In the genomic region with DNA sequence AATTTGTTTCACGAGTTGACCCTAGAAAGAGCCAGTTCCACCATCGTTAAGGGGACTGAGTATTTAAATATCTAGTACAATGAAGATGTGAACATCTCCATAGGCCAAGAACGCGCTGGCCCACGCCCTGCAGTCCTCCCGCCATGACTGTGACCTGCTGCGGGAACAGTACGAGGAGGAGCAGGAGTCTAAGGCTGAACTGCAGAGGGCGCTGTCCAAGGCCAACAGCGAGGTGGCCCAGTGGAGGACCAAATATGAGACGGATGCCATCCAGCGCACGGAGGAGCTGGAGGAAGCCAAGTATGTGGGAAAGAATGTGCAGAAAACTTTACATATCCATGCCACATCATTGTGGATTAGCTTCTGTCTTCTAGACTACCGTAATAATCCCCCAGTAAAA, we compare ENCODE assay signal across 31 mouse cellular contexts. TPM values are rescaled to one million over a fixed set of nuclear protein-coding genes. Genes with fewer than 3 reads are reported as not detected.
"Had no signal": no experiment of that assay in that cellular context is flagged by ENCODE, and none has a peak within 500 bp of the region (broad histone marks: within the 10 kb centered on the region; RNA-seq: fewer than 3 reads in every experiment).

No protein-coding gene starts in this region.

- H3K36me3 ChIP-seq: limb, embryonic 12.5 days; limb, embryonic 15.5 days; midbrain, embryonic 10.5 days; midbrain, embryonic 13.5 days; neural tube, embryonic 13.5 days; stomach, embryonic 15.5 days had no signal

- ATAC-seq: liver, postnatal 0 days; lung, postnatal 0 days; midbrain, embryonic 13.5 days; midbrain, embryonic 16.5 days had no signal

- H3K9me3 ChIP-seq: limb, embryonic 12.5 days; limb, embryonic 15.5 days; midbrain, embryonic 10.5 days; midbrain, embryonic 13.5 days; neural tube, embryonic 13.5 days; stomach, embryonic 15.5 days had no signal

- DNase-seq: kidney, postnatal 25 days; layer of hippocampus, adult 9-11 months; layer of hippocampus, postnatal 36 days; left cerebral cortex, postnatal 4 days; liver, postnatal 0 days; lung, embryonic 14.5 days; retina, postnatal 1 day; right cerebral cortex, postnatal 25 days; spleen, adult 18-20 months; thymus, adult 2 months; thymus, postnatal 14 days; thymus, postnatal 4 days had no signal

- H3K4me3 ChIP-seq: layer of hippocampus, adult 2 months; limb, embryonic 12.5 days; limb, embryonic 15.5 days; megakaryocyte, embryonic 14.5 days; midbrain, embryonic 10.5 days; midbrain, embryonic 13.5 days; myocyte; neural tube, embryonic 13.5 days; stomach, embryonic 15.5 days had no signal

- H3K4me1 ChIP-seq: limb, embryonic 12.5 days; limb, embryonic 15.5 days; megakaryocyte, embryonic 14.5 days; midbrain, embryonic 10.5 days; midbrain, embryonic 13.5 days; neural tube, embryonic 13.5 days; stomach, embryonic 15.5 days had no signal

- H3K27ac ChIP-seq: kidney, postnatal 0 days; layer of hippocampus, adult 2 months; limb, embryonic 12.5 days; limb, embryonic 15.5 days; liver, embryonic 14.5 days; macrophage; midbrain, embryonic 10.5 days; midbrain, embryonic 13.5 days; neural tube, embryonic 13.5 days; stomach, embryonic 15.5 days had no signal

- H3K27me3 ChIP-seq: limb, embryonic 12.5 days; limb, embryonic 15.5 days; megakaryocyte, embryonic 14.5 days; midbrain, embryonic 13.5 days; neural tube, embryonic 13.5 days; stomach, embryonic 15.5 days had no signal

- H3K4me2 ChIP-seq: limb, embryonic 12.5 days; limb, embryonic 15.5 days; liver, embryonic 11.5 days; lung, embryonic 14.5 days; midbrain, embryonic 13.5 days; neural tube, embryonic 13.5 days; stomach, embryonic 15.5 days had no signal

- H3K9ac ChIP-seq: limb, embryonic 12.5 days; limb, embryonic 15.5 days; liver, embryonic 14.5 days; liver, postnatal 0 days; lung, embryonic 14.5 days; midbrain, embryonic 13.5 days; neural tube, embryonic 13.5 days; stomach, embryonic 15.5 days had no signal

RNA-seq across cellular contexts. Expression of a gene that starts 8.4 kb away (rescaled TPM):
- total RNA-seq: monocyte, adult 5-6 weeks; neutrophil, adult 5-6 weeks had no signal
- polyA plus RNA-seq: kidney, postnatal 0 days; lung, embryonic 14.5 days; lung, postnatal 0 days; macrophage; midbrain, embryonic 10.5 days; midbrain, embryonic 13.5 days had no signal

RNA-seq across cellular contexts. Expression of a gene that starts 20.7 kb away (rescaled TPM):
- total RNA-seq: monocyte, adult 5-6 weeks; neutrophil, adult 5-6 weeks had no signal
- polyA plus RNA-seq: kidney, embryonic 14.5 days; kidney, postnatal 0 days; large intestine, adult 2 months; liver, embryonic 11.5 days; liver, embryonic 14.5 days; liver, postnatal 0 days; lung, embryonic 14.5 days; lung, postnatal 0 days; macrophage; midbrain, embryonic 13.5 days; neural tube, embryonic 13.5 days; stomach, embryonic 15.5 days had no signal

RNA-seq across cellular contexts. Expression of a gene that starts 46.3 kb away (rescaled TPM):
- total RNA-seq: monocyte, adult 5-6 weeks; neutrophil, adult 5-6 weeks had no signal
- polyA plus RNA-seq: kidney, embryonic 14.5 days; kidney, postnatal 0 days; liver, embryonic 11.5 days; liver, embryonic 14.5 days; liver, postnatal 0 days; lung, embryonic 14.5 days; lung, postnatal 0 days; macrophage; midbrain, embryonic 10.5 days; midbrain, embryonic 13.5 days; neural tube, embryonic 13.5 days; stomach, embryonic 15.5 days had no signal
